8 mouse cellular contexts compared by ENCODE assay signal in genomic region chr7:30291215-30292131, GRCm38 (mm10). TPM values are rescaled to one million over a fixed set of nuclear protein-coding genes. Genes with fewer than 3 reads are reported as not detected.
A peak's percentile ranks its signal among the peaks of the same experiment; 100 is the strongest.
DNase-seq lines count a peak whose midpoint lies in the region; ATAC-seq and TF ChIP-seq lines count a peak whose summit lies in the region.

Gene Clip3 (plus strand): TSS chr7:30291728.

- H3K27ac ChIP-seq in spleen, adult 2 months (ENCODE audit: insufficient read depth, low read length): no peak within 1 kb of the TSS; the same call in 1 of the 2 replicates
- H3K27ac ChIP-seq in embryonic facial prominence, embryonic 13.5 days: peak within 1 kb of the TSS; percentile 66
- no peak within 1 kb of the TSS; the same call in 1 of the 2 replicates for H3K27ac ChIP-seq in liver, embryonic 11.5 days (ENCODE audit: low read depth, low read length)

- H3K4me2 ChIP-seq in embryonic facial prominence, embryonic 13.5 days: peak within 1 kb of the TSS; percentile 89
- H3K4me2 ChIP-seq in liver, embryonic 11.5 days: peak within 1 kb of the TSS; percentile 48

- H3K27me3 ChIP-seq in spleen, adult 2 months (ENCODE audit: control insufficient read depth, insufficient read depth, low read length): no peaks in the 10 kb centered on the region
- H3K27me3 ChIP-seq in embryonic facial prominence, embryonic 13.5 days: 0 out of 2 replicates have a peak, but pooled peaks cover 3% of the 10 kb centered on the region
- H3K27me3 ChIP-seq in liver, embryonic 11.5 days (replicated peaks; ENCODE audit: control insufficient read depth, insufficient read depth, low read length): peaks cover 8% of the 10 kb centered on the region; the same call in 1 of the 2 replicates

- WGBS in spleen, adult 2 months: 14% methylated on average over 35 of the region's 35 CpGs
- WGBS in embryonic facial prominence, embryonic 13.5 days: 7% methylated on average over 35 of the region's 35 CpGs
- WGBS in liver, embryonic 11.5 days: 11% methylated on average over 35 of the region's 35 CpGs

- TF ChIP-seq CTCF in spleen, adult 2 months (IDR thresholded peaks at IDR 0.05; ENCODE audit: extremely low read depth, insufficient read depth, insufficient read length, insufficient replicate concordance): no peak

- no peak for DNase-seq in spleen, adult 2 months (ENCODE audit: low read depth in 1 of 2, low spot score in 2 of 2)
- no peak for DNase-seq in spleen, postnatal 4 days (ENCODE audit: low spot score in 2 of 2)
- DNase-seq in heart, adult 9 months (ENCODE audit: low spot score in 2 of 2): peak; percentile 66 to 67
- peak; percentile 73 for DNase-seq in kidney, postnatal 14 days
- peak; percentile 55 for DNase-seq in liver, embryonic 11.5 days (ENCODE audit: low spot score)
- peak; percentile 61 for DNase-seq in ovary, adult 18-20 months (ENCODE audit: low spot score)
- peak; percentile 40 for DNase-seq in urinary bladder, postnatal 10 days (ENCODE audit: low spot score)

- no peaks in the 10 kb centered on the region for H3K4me1 ChIP-seq in spleen, adult 2 months (ENCODE audit: control insufficient read depth, insufficient read depth, insufficient read length)
- peaks cover 18% of the 10 kb centered on the region for H3K4me1 ChIP-seq in embryonic facial prominence, embryonic 13.5 days
- no peaks in the 10 kb centered on the region for H3K4me1 ChIP-seq in liver, embryonic 11.5 days (replicated peaks; ENCODE audit: control insufficient read depth, insufficient read depth, low read length)

- peak within 1 kb of the TSS; percentile 93 for H3K9ac ChIP-seq in embryonic facial prominence, embryonic 13.5 days
- H3K9ac ChIP-seq in liver, embryonic 11.5 days (ENCODE audit: low read depth, low read length): peak within 1 kb of the TSS; percentile 1; the same call in 1 of the 2 replicates

- no peak for TF ChIP-seq POLR2A in spleen, adult 2 months (IDR thresholded peaks at IDR 0.05; ENCODE audit: low read depth, low read length)

- H3K4me3 ChIP-seq in spleen, adult 2 months (ENCODE audit: extremely low read depth, insufficient read depth, insufficient read length): peak within 1 kb of the TSS; percentile 42; the same call in 1 of the 2 replicates
- H3K4me3 ChIP-seq in embryonic facial prominence, embryonic 13.5 days: peak within 1 kb of the TSS; percentile 81
- peak within 1 kb of the TSS; percentile 49 for H3K4me3 ChIP-seq in liver, embryonic 11.5 days (ENCODE audit: low read depth, low read length)

- H3K9me3 ChIP-seq in embryonic facial prominence, embryonic 13.5 days: no peaks in the 10 kb centered on the region
- no peaks in the 10 kb centered on the region for H3K9me3 ChIP-seq in liver, embryonic 11.5 days (ENCODE audit: control insufficient read depth, low read length)

- peak; percentile 78 for ATAC-seq in embryonic facial prominence, embryonic 13.5 days (ENCODE audit: insufficient number of reproducible peaks, insufficient read depth, low FRiP score, low TSS enrichment, low read depth)
- no peak; the same call in 1 of the 2 replicates for ATAC-seq in liver, embryonic 11.5 days (replicated peaks; ENCODE audit: low FRiP score)

- no peaks in the 10 kb centered on the region for H3K36me3 ChIP-seq in spleen, adult 2 months (ENCODE audit: control insufficient read depth, insufficient read depth, low read length)
- peaks cover 29% of the 10 kb centered on the region for H3K36me3 ChIP-seq in embryonic facial prominence, embryonic 13.5 days
- no peaks in the 10 kb centered on the region for H3K36me3 ChIP-seq in liver, embryonic 11.5 days (ENCODE audit: control insufficient read depth, insufficient read depth, low read length)

RNA-seq across cellular contexts. Expression of gene Clip3, which starts in this region (rescaled TPM):
- 10.0 and 13.2 TPM in 2 replicates for polyA plus RNA-seq in spleen, adult 2 months (2012; rRNA removed)
- polyA plus RNA-seq in embryonic facial prominence, embryonic 13.5 days (2015; fragmentation: Nextera tagmentation; extraction: Ambion mirVana): 60.7 and 61.0 TPM in 2 replicates
- 16.3 and 17.6 TPM in 2 replicates for polyA plus RNA-seq in liver, embryonic 11.5 days (2014; fragmentation: Nextera tagmentation; extraction: Ambion mirVana)

Comparison
In these comparisons a context has a peak if more than half of its experiments do, and no peak if none do; other contexts are left out.
1. DNase-seq: peak in heart, adult 9 months (2 of 2), kidney, postnatal 14 days (single experiment), liver, embryonic 11.5 days (single experiment), ovary, adult 18-20 months (single experiment) and urinary bladder, postnatal 10 days (single experiment); none in spleen, adult 2 months (0 of 2) and spleen, postnatal 4 days (0 of 2).
2. Peak in every context shown above with its lines, with median percentiles within 50 percentile points of each other: H3K4me3 ChIP-seq.